Mouse (Mus musculus): ENCODE measurements at regions not wholly inside any gene's neighbourhood (a gene's known extent, or its start where the extent isn't known, plus 50 kb on each side); places are given as distances from the start of the nearest gene placed in this dataset.

- peak; percentile 85 for ATAC-seq (ENCODE audit: insufficient read depth)
- Histone ChIP-seq H3K27me3 (ENCODE audit: insufficient read depth, low read length) (no peaks in the 10 kb centered on the region), H3K27ac (ENCODE audit: low read depth) (no peak overlapping the region), H3K9me3 (ENCODE audit: low read depth, low read length) (no peaks in the 10 kb centered on the region), H3K9ac (no peak overlapping the region), H3K4me1 (ENCODE audit: insufficient read depth) (no peaks in the 10 kb centered on the region), H3K4me3 (ENCODE audit: low read depth, low read length) (no peak overlapping the region), H3K4me2 (no peak overlapping the region), H3K36me3 (ENCODE audit: insufficient read depth) (no peaks in the 10 kb centered on the region)
- DNase-seq, result peak; percentile 90
- no peak for TF ChIP-seq CTCF (IDR thresholded peaks at IDR 0.05; ENCODE audit: low read depth)
- WGBS, result 35% methylated on average over 4 of the region's 4 CpGs
Observed at GRCm38 (mm10) chr16:54770871-54771270, 526.9 kb downstream of the Zpld1 start.

GRCm38 (mm10) chr16:54744188-54744587 lies 553.6 kb downstream of the Zpld1 start:
- 53% methylated on average over 1 of the region's 1 CpGs for WGBS
- H3K36me3 ChIP-seq (ENCODE audit: insufficient read depth), result no peaks in the 10 kb centered on the region

DNA sequence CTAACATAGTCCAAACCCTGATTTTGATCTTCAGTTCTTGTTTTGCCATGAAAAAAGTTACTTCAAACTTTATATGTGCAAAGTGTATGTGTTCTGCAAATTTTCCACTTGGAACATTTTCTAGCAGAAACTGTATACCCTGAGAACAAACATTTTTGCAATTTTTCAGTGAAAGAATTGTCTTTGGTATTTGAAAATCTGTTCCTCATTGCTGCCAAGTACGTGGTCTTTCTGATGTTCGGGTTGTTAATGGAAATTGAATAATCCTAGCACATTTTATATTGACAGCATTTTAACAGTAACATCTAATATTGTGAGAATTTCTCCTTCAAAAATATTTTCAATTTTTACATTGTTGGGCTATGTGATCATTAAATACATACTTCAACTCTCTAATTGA lies 564.3 kb downstream of the Zpld1 start:
- Histone ChIP-seq H3K4me3 (ENCODE audit: low read depth, low read length) (no peak overlapping the region), H3K27ac (ENCODE audit: low read depth) (no peak overlapping the region), H3K9me3 (ENCODE audit: low read depth, low read length) (no peaks in the 10 kb centered on the region), H3K4me1 (ENCODE audit: insufficient read depth) (no peaks in the 10 kb centered on the region), H3K9ac (no peak overlapping the region), H3K4me2 (no peak overlapping the region), H3K27me3 (ENCODE audit: insufficient read depth, low read length) (no peaks in the 10 kb centered on the region), H3K36me3 (ENCODE audit: insufficient read depth) (no peaks in the 10 kb centered on the region)
- TF ChIP-seq CTCF (IDR thresholded peaks at IDR 0.05; ENCODE audit: low read depth), result no peak
- ATAC-seq (ENCODE audit: insufficient read depth) (no peak), DNase-seq (no peak)
- 78% methylated on average over 2 of the region's 2 CpGs for WGBS

More at GRCm38 (mm10) chr16:54744188-54744587, 553.6 kb downstream of the Zpld1 start:
- Histone ChIP-seq H3K9ac (no peak overlapping the region), H3K4me2 (no peak overlapping the region), H3K4me1 (ENCODE audit: insufficient read depth) (no peaks in the 10 kb centered on the region), H3K27me3 (ENCODE audit: insufficient read depth, low read length) (no peaks in the 10 kb centered on the region), H3K4me3 (ENCODE audit: low read depth, low read length) (no peak overlapping the region), H3K27ac (ENCODE audit: low read depth) (no peak overlapping the region), H3K9me3 (ENCODE audit: low read depth, low read length) (no peaks in the 10 kb centered on the region)
- ATAC-seq (ENCODE audit: insufficient read depth), result no peak
- peak; percentile 9 for DNase-seq
- TF ChIP-seq CTCF (IDR thresholded peaks at IDR 0.05; ENCODE audit: low read depth), result no peak

DNA sequence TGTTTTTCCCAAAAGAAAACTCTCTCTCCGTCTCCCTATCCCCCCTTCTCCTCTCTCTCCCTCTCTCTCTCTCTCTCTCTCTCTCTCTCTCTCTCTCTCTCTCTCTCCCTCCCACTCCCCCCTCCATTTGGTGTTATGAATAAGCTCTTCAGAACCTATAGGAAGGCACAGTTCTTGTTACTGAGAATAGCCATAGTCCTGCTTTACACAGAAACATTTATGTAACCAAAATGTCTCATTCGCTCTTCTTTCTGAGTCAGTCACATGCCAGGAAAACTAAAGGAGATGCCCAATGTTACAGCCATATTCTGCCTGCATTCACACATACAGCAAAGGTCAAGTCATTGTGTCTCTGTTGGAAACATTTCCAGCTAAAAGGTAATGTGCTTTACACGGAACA lies 589.9 kb downstream of the Zpld1 start:
- TF ChIP-seq CTCF (IDR thresholded peaks at IDR 0.05; ENCODE audit: low read depth), result no peak
- Histone ChIP-seq H3K4me2 (no peak overlapping the region), H3K27ac (ENCODE audit: low read depth) (no peak overlapping the region), H3K36me3 (ENCODE audit: insufficient read depth) (no peaks in the 10 kb centered on the region), H3K4me3 (ENCODE audit: low read depth, low read length) (no peak overlapping the region), H3K27me3 (ENCODE audit: insufficient read depth, low read length) (no peaks in the 10 kb centered on the region), H3K9me3 (ENCODE audit: low read depth, low read length) (no peaks in the 10 kb centered on the region), H3K4me1 (ENCODE audit: insufficient read depth) (no peaks in the 10 kb centered on the region), H3K9ac (no peak overlapping the region)
- ATAC-seq (ENCODE audit: insufficient read depth), result no peak
- no peak for DNase-seq
- 78% methylated on average over 3 of the region's 3 CpGs for WGBS

DNA sequence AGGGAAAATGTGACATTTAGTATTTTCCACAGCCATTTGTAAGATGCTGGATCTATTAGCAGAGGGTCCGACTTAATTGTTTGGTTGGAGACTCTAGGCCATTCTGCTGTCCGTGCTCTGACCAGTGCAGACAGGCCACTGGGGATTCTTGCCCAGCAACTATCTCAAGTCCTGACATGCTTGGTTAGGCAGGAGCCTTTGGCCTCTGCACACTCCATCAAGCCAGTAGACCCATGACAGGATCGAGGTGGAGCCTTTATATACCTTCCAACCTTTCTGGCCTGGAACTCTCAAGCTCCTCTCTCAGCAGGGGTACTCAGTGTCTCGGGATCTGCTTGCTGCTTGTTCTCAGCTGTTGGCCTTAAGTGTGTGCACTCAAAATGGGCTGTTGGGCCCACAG lies 615.0 kb downstream of the Zpld1 start:
- WGBS, result 28% methylated on average over 4 of the region's 4 CpGs
- Histone ChIP-seq H3K9ac (no peak overlapping the region), H3K4me1 (ENCODE audit: insufficient read depth) (no peaks in the 10 kb centered on the region), H3K4me3 (ENCODE audit: low read depth, low read length) (no peak overlapping the region), H3K27me3 (ENCODE audit: insufficient read depth, low read length) (no peaks in the 10 kb centered on the region), H3K4me2 (no peak overlapping the region), H3K9me3 (ENCODE audit: low read depth, low read length) (no peaks in the 10 kb centered on the region), H3K27ac (ENCODE audit: low read depth) (no peak overlapping the region), H3K36me3 (ENCODE audit: insufficient read depth) (no peaks in the 10 kb centered on the region)
- ATAC-seq (ENCODE audit: insufficient read depth) (no peak), DNase-seq (no peak)
- TF ChIP-seq CTCF (IDR thresholded peaks at IDR 0.05; ENCODE audit: low read depth), result no peak

GRCm38 (mm10) chr16:54648728-54649525 lies 648.9 kb downstream of the Zpld1 start:
- H3K9me3 ChIP-seq (ENCODE audit: low read depth, low read length), result no peaks in the 10 kb centered on the region
- no peaks in the 10 kb centered on the region for H3K4me1 ChIP-seq (ENCODE audit: insufficient read depth)
- no peak for DNase-seq
- ATAC-seq (ENCODE audit: insufficient read depth), result no peak
- 74% methylated on average over 7 of the region's 7 CpGs for WGBS
- H3K27me3 ChIP-seq (ENCODE audit: insufficient read depth, low read length), result no peaks in the 10 kb centered on the region
- no peaks in the 10 kb centered on the region for H3K36me3 ChIP-seq (ENCODE audit: insufficient read depth)
- H3K4me2 ChIP-seq, result no peak overlapping the region
- no peak for TF ChIP-seq CTCF (IDR thresholded peaks at IDR 0.05; ENCODE audit: low read depth)
- H3K9ac ChIP-seq, result no peak overlapping the region
- H3K4me3 ChIP-seq (ENCODE audit: low read depth, low read length), result no peak overlapping the region
- H3K27ac ChIP-seq (ENCODE audit: low read depth), result no peak overlapping the region

DNA sequence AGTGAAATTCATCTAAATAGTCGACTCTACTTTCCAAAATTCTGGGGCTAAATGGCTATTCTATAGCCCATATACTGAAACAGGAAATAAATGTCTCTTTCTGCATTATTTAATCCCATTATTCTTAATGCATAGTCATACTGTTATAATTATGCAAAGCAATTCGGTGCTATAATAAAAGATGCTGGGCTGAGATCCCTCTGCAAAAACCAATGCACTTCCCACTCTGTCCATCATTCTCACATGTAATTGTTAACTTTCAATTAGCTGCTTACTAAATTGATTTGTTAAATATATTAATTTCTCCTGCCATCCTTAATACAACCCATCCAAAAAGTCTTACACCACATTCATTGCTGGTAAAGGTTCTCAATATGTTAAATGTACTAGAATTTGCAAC lies 650.0 kb downstream of the Zpld1 start:
- no peaks in the 10 kb centered on the region for H3K4me1 ChIP-seq (ENCODE audit: insufficient read depth)
- no peak for DNase-seq
- no peak for ATAC-seq (ENCODE audit: insufficient read depth)
- no peak for TF ChIP-seq CTCF (IDR thresholded peaks at IDR 0.05; ENCODE audit: low read depth)
- no peak overlapping the region for H3K27ac ChIP-seq (ENCODE audit: low read depth)
- no peak overlapping the region for H3K4me2 ChIP-seq
- no peaks in the 10 kb centered on the region for H3K36me3 ChIP-seq (ENCODE audit: insufficient read depth)
- H3K9ac ChIP-seq, result no peak overlapping the region
- no peaks in the 10 kb centered on the region for H3K9me3 ChIP-seq (ENCODE audit: low read depth, low read length)
- H3K27me3 ChIP-seq (ENCODE audit: insufficient read depth, low read length), result no peaks in the 10 kb centered on the region
- WGBS, result 74% methylated on average over 2 of the region's 2 CpGs
- H3K4me3 ChIP-seq (ENCODE audit: low read depth, low read length), result no peak overlapping the region
